Mouse (Mus musculus): Measurements from ENCODE around the gene Olfr691. TPM values are rescaled to one million over a fixed set of nuclear protein-coding genes. Genes with fewer than 3 reads are reported as not detected.

Gene Olfr691
- total and polyA plus RNA-seq, 3 experiments = not detected

DNA sequence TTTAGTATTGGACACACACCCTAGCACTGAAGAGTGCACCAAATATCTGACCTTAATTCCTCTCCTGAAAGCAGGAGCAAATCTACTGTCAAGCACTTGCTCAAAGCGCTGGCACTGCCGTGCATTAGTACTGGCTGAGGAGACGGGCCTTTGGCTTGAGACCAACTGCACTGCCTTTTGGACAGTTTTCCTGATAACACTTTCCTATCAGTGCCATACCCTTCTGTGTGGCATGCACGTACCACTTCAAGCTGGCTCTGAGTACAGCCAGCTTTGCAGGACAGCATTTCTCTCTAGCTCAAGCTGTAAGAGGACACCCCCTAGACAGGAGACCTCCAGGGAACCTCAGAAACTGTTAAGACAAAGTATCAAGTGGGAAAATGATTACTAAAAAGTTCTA lies 31.4 kb upstream of the Olfr691 start:
- H3K4me1 ChIP-seq (ENCODE audit: control insufficient read depth in 1 of 2, insufficient read depth in 2 of 2, low read length in 2 of 2) = peaks cover 6 to 7% of the 10 kb centered on the region in 2 experiments
- TF ChIP-seq POLR2AphosphoS2 (IDR thresholded peaks at IDR 0.05; ENCODE audit: low read length) (no peak), ETS1 (IDR thresholded peaks at IDR 0.05; ENCODE audit: low read depth, low read length) (peak; percentile 43; the same call in 1 of the 2 replicates), GATA1 (IDR thresholded peaks at IDR 0.05; ENCODE audit: low read depth, low read length) (peak; percentile 63), TAL1 (IDR thresholded peaks at IDR 0.05; ENCODE audit: low read length) (peak; percentile 24; the same call in 1 of the 2 replicates), TCF12 (IDR thresholded peaks at IDR 0.05; ENCODE audit: low read depth, low read length) (peak; percentile 62), CHD2 (IDR thresholded peaks at IDR 0.05; ENCODE audit: low read length) (no peak), RCOR1 (IDR thresholded peaks at IDR 0.05; ENCODE audit: low read depth, low read length) (peak; percentile 38), ELF1 (IDR thresholded peaks at IDR 0.05; ENCODE audit: low read depth, low read length) (0 out of 2 replicates have a peak, but pooled peaks have one; percentile 11), EP300 (IDR thresholded peaks at IDR 0.05; ENCODE audit: low read depth in 1 of 2, low read length in 2 of 2) (peak; percentile 58; a peak in 3 of 4 replicates)
- H3K9me3 ChIP-seq (replicated peaks; ENCODE audit: insufficient read depth, low read length) = no peaks in the 10 kb centered on the region
- DNase-seq (ENCODE audit: low read depth, low spot score) = peak; percentile 66
- H3K27me3 ChIP-seq (ENCODE audit: control insufficient read depth in 1 of 2, insufficient read depth in 2 of 2, low read length in 2 of 2) = no peaks in the 10 kb centered on the region
- no peak overlapping the region for H3K9ac ChIP-seq (ENCODE audit: control insufficient read depth, low read depth, low read length, poor library complexity, severe bottlenecking)
- H3K4me3 ChIP-seq (ENCODE audit: control insufficient read depth in 1 of 2, insufficient read depth in 1 of 2, low read depth in 2 of 2, low read length in 2 of 2) = no peak overlapping the region
- peaks cover 0 to 13% of the 10 kb centered on the region in 2 experiments; a peak in 2 of 4 replicates for H3K36me3 ChIP-seq (ENCODE audit: control insufficient read depth in 1 of 2, insufficient read depth in 2 of 2, low read length in 2 of 2)
- no peaks in the 10 kb centered on the region for H3K79me2 ChIP-seq (ENCODE audit: control insufficient read depth, insufficient read depth, low read length, poor library complexity)
- H3K27ac ChIP-seq (ENCODE audit: control insufficient read depth, low read depth, low read length) = no peak overlapping the region

DNA sequence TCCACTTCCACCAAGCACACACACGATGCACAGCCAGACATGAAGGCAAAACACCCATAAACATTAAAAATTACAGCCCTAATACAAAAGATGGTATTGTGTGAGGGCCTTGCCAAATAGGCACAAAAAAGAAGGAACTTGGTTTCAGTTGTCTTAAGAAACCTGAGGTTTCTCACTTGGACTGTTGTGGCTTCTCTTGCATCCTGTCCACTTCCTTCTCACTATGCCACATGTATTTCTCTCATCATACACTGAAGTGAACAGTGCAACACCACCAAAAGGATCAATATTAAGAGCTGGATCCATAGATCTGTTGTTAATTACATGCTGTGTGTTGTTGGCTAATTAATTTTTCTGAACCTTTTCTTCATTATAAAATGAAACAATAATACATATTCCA lies 30.8 kb upstream of the Olfr691 start:
- Histone ChIP-seq H3K36me3 (ENCODE audit: control insufficient read depth in 1 of 2, insufficient read depth in 2 of 2, low read length in 2 of 2) (peaks cover 0 to 13% of the 10 kb centered on the region in 2 experiments; a peak in 2 of 4 replicates), H3K27ac (ENCODE audit: control insufficient read depth, low read depth, low read length) (no peak overlapping the region), H3K9me3 (replicated peaks; ENCODE audit: insufficient read depth, low read length) (no peaks in the 10 kb centered on the region), H3K27me3 (ENCODE audit: control insufficient read depth in 1 of 2, insufficient read depth in 2 of 2, low read length in 2 of 2) (no peaks in the 10 kb centered on the region), H3K79me2 (ENCODE audit: control insufficient read depth, insufficient read depth, low read length, poor library complexity) (no peaks in the 10 kb centered on the region), H3K9ac (ENCODE audit: control insufficient read depth, low read depth, low read length, poor library complexity, severe bottlenecking) (no peak overlapping the region), H3K4me3 (ENCODE audit: control insufficient read depth in 1 of 2, insufficient read depth in 1 of 2, low read depth in 2 of 2, low read length in 2 of 2) (no peak overlapping the region), H3K4me1 (ENCODE audit: control insufficient read depth in 1 of 2, insufficient read depth in 2 of 2, low read length in 2 of 2) (peaks cover 6 to 7% of the 10 kb centered on the region in 2 experiments)
- TF ChIP-seq EP300 (IDR thresholded peaks at IDR 0.05; ENCODE audit: low read depth in 1 of 2, low read length in 2 of 2) (0 out of 4 replicates have a peak, but pooled peaks of 1 of the 2 experiments have one; percentile 9), NELFE (IDR thresholded peaks at IDR 0.05; ENCODE audit: low read depth, low read length) (no peak), UBTF (IDR thresholded peaks at IDR 0.05; ENCODE audit: borderline replicate concordance, insufficient read depth, low read depth, low read length) (no peak), RCOR1 (IDR thresholded peaks at IDR 0.05; ENCODE audit: low read depth, low read length) (0 out of 2 replicates have a peak, but pooled peaks have one; percentile 9)
- peak; percentile 57 for DNase-seq (ENCODE audit: low read depth, low spot score)

DNA sequence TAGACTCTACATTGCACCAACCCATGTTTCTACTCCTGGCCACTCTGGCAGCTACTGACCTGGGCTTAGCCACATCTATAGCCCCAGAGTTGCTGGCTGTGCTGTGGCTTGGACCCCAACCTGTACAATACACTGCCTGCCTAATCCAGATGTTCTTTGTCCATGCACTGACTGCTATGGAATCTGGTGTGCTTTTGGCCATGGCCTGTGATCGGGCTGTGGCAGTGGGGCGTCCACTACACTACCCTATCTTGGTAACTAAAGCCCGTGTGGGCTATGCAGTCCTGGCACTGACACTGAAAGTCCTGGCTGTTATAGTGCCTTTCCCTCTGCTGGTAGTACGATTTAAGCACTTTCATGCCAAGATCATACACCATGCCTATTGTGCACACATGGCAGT lies 26.5 kb upstream of the Olfr691 start:
- Histone ChIP-seq H3K4me3 (ENCODE audit: control insufficient read depth in 1 of 2, insufficient read depth in 1 of 2, low read depth in 2 of 2, low read length in 2 of 2) (no peak overlapping the region), H3K9ac (ENCODE audit: control insufficient read depth, low read depth, low read length, poor library complexity, severe bottlenecking) (no peak overlapping the region), H3K27me3 (ENCODE audit: control insufficient read depth in 1 of 2, insufficient read depth in 2 of 2, low read length in 2 of 2) (no peaks in the 10 kb centered on the region), H3K36me3 (ENCODE audit: control insufficient read depth in 1 of 2, insufficient read depth in 2 of 2, low read length in 2 of 2) (peaks cover 0 to 8% of the 10 kb centered on the region in 2 experiments; a peak in 2 of 4 replicates), H3K79me2 (ENCODE audit: control insufficient read depth, insufficient read depth, low read length, poor library complexity) (no peaks in the 10 kb centered on the region), H3K4me1 (ENCODE audit: control insufficient read depth in 1 of 2, insufficient read depth in 2 of 2, low read length in 2 of 2) (peaks cover 5 to 6% of the 10 kb centered on the region in 2 experiments), H3K9me3 (replicated peaks; ENCODE audit: insufficient read depth, low read length) (no peaks in the 10 kb centered on the region), H3K27ac (ENCODE audit: control insufficient read depth, low read depth, low read length) (no peak overlapping the region)
- TF ChIP-seq MAX (IDR thresholded peaks at IDR 0.05; ENCODE audit: low read length) = no peak
- no peak for TF ChIP-seq BHLHE40 (IDR thresholded peaks at IDR 0.05; ENCODE audit: borderline replicate concordance, low read depth, low read length)
- TF ChIP-seq HCFC1 (IDR thresholded peaks at IDR 0.05; ENCODE audit: low read depth, low read length) = no peak
- no peak for TF ChIP-seq TAL1 (IDR thresholded peaks at IDR 0.05; ENCODE audit: low read length)
- no peak for TF ChIP-seq GABPA (IDR thresholded peaks at IDR 0.05; ENCODE audit: low read depth, low read length)
- TF ChIP-seq KAT2A (conservative IDR thresholded peaks at IDR 0.05; ENCODE audit: low read depth, low read length) = no peak
- TF ChIP-seq CHD2 (IDR thresholded peaks at IDR 0.05; ENCODE audit: low read length) = no peak
- TF ChIP-seq ZC3H11A (IDR thresholded peaks at IDR 0.05; ENCODE audit: low read depth, low read length) = no peak
- TF ChIP-seq POLR2AphosphoS2 (IDR thresholded peaks at IDR 0.05; ENCODE audit: low read length) = no peak
- no peak for DNase-seq (ENCODE audit: low read depth, low spot score)

All from MEL (cell line).